Mouse (Mus musculus) stomach, postnatal 0 days (tissue): ENCODE results near the gene Cyp27a1. TPM values are rescaled to one million over a fixed set of nuclear protein-coding genes. Genes with fewer than 3 reads are reported as not detected.
A peak's percentile ranks its signal among the peaks of the same experiment; 100 is the strongest.

Source experiments
- ATAC-seq: fragments of 200-750 bp; cut with Nextera tagmentation; 2 replicates; pipeline ENCODE4 v1.8.0; 2017; ENCODE audit not compliant: low FRiP score, low TSS enrichment
- DNase-seq: peaks from one replicate; pipeline ENCODE4 v3.0.0-alpha.2; 2016; ENCODE audit warnings: low spot score
- H3K27ac ChIP-seq: fragments of 300-500 bp; sonication (generic); replicated peaks from 2 replicates; pipeline ENCODE4 v1.5.1; 2014; ENCODE audit warnings: mild to moderate bottlenecking, control low read depth
- H3K27me3 ChIP-seq: fragments of 300-500 bp; sonication (generic); 2 replicates; pipeline ENCODE4 v1.6.1; 2014; ENCODE audit warnings: low read length; ENCODE audit not compliant: control insufficient read depth, insufficient read depth
- H3K36me3 ChIP-seq: fragments of 300-500 bp; sonication (generic); 2 replicates; pipeline ENCODE4 v1.6.1; 2014; ENCODE audit warnings: low read length, mixed read lengths; ENCODE audit not compliant: control insufficient read depth, insufficient read depth
- H3K4me1 ChIP-seq: fragments of 300-500 bp; sonication (generic); replicated peaks from 2 replicates; pipeline ENCODE4 v1.6.1; 2014; ENCODE audit warnings: antibody characterized with exemption; ENCODE audit not compliant: control insufficient read depth, insufficient read depth
- H3K4me2 ChIP-seq: fragments of 300-500 bp; sonication (generic); replicated peaks from 2 replicates; pipeline ENCODE4 v1.6.1; 2014; ENCODE audit warnings: low read depth, mild to moderate bottlenecking, control low read depth, moderate library complexity
- H3K4me3 ChIP-seq: fragments of 300-500 bp; sonication (generic); 2 replicates; pipeline ENCODE4 v1.5.1; 2014; ENCODE audit warnings: low read depth, low read length, control low read depth
- H3K9ac ChIP-seq: fragments of 300-500 bp; sonication (generic); 2 replicates; pipeline ENCODE4 v1.6.1; 2014; ENCODE audit warnings: mild to moderate bottlenecking, low read length, control low read depth, mixed read lengths
- H3K9me3 ChIP-seq: fragments of 300-500 bp; sonication (generic); 2 replicates; pipeline ENCODE4 v1.6.1; 2016; ENCODE audit warnings: low read length; ENCODE audit not compliant: control insufficient read depth
- CTCF ChIP-seq: IDR thresholded peaks from 2 replicates; pipeline ENCODE4 v1.5.1; 2016; ENCODE audit warnings: antibody characterized with exemption, low read depth, mild to moderate bottlenecking, moderate library complexity
- EP300 ChIP-seq: optimal IDR thresholded peaks from 2 replicates; pipeline ENCODE3; 2016; ENCODE audit warnings: antibody characterized with exemption
- WGBS: fragments of 180-500 bp; shearing (Covaris S2); extraction: QIAGEN DNeasy Blood & Tissue Kit; methylation state at CpG from one replicate; pipeline ENCODE4 v1.1.7; 2014; 5-methylcytosine and 5-hydroxymethylcytosine counted together
- polyA plus RNA-seq: library from polyadenylated mRNA; unstranded; fragments of >200 nt; fragmentation: Nextera tagmentation; extraction: Ambion mirVana; gene quantifications from 2 replicates; pipeline ENCODE4 v1.2.1, GENCODE M21; 2015

Gene Cyp27a1
- polyA plus RNA-seq, 1 experiment from 2014 or later, result 8.8 TPM

GRCm38 (mm10) chr1:74770727-74771466 lies 57.5 kb downstream of the Cyp27a1 start:
- DNase-seq (no peak), ATAC-seq (no peak)
- Histone ChIP-seq H3K9ac (no peak overlapping the region), H3K27ac (no peak overlapping the region), H3K9me3 (no peaks in the 10 kb centered on the region), H3K27me3 (peaks cover 2% of the 10 kb centered on the region; the same call in 1 of the 2 replicates), H3K4me1 (no peaks in the 10 kb centered on the region; the same call in 1 of the 2 replicates), H3K36me3 (no peaks in the 10 kb centered on the region), H3K4me2 (peak overlapping the region; percentile 83), H3K4me3 (peak overlapping the region; percentile 44)
- TF ChIP-seq CTCF (no peak), EP300 (no peak)
- 6% methylated on average over 35 of the region's 35 CpGs for WGBS

GRCm38 (mm10) chr1:74771467-74771844 lies 58.1 kb downstream of the Cyp27a1 start:
- no peaks in the 10 kb centered on the region; the same call in 1 of the 2 replicates for H3K4me1 ChIP-seq
- peak overlapping the region; percentile 83 for H3K4me2 ChIP-seq
- TF ChIP-seq EP300 (no peak), CTCF (no peak)
- H3K27me3 ChIP-seq, result peaks cover 2% of the 10 kb centered on the region; the same call in 1 of the 2 replicates
- 0% methylated on average over 13 of the region's 26 CpGs for WGBS
- no peak for ATAC-seq
- H3K27ac ChIP-seq, result no peak overlapping the region
- H3K9ac ChIP-seq, result peak overlapping the region; percentile 52; the same call in 1 of the 2 replicates
- peak overlapping the region; percentile 44 for H3K4me3 ChIP-seq
- H3K9me3 ChIP-seq, result no peaks in the 10 kb centered on the region
- DNase-seq, result no peak
- H3K36me3 ChIP-seq, result no peaks in the 10 kb centered on the region

GRCm38 (mm10) chr1:74771845-74771930 lies 58.3 kb downstream of the Cyp27a1 start, which contains the start of gene Wnt6:
Gene Wnt6, plus strand, starts transcription at chr1:74771892.
- H3K9ac ChIP-seq, result peak within 1 kb of the TSS; percentile 52; the same call in 1 of the 2 replicates
- no peaks in the 10 kb centered on the region for H3K9me3 ChIP-seq
- DNase-seq, result no peak
- H3K27me3 ChIP-seq, result peaks cover 2% of the 10 kb centered on the region; the same call in 1 of the 2 replicates
- no peaks in the 10 kb centered on the region; the same call in 1 of the 2 replicates for H3K4me1 ChIP-seq
- TF ChIP-seq EP300 (no peak), CTCF (no peak)
- ATAC-seq, result no peak
- H3K27ac ChIP-seq, result no peak within 1 kb of the TSS
- peak within 1 kb of the TSS; percentile 44 for H3K4me3 ChIP-seq
- no peaks in the 10 kb centered on the region for H3K36me3 ChIP-seq
- WGBS, result no CpG with 5 or more reads among the region's 8 CpGs
- peak within 1 kb of the TSS; percentile 83 for H3K4me2 ChIP-seq

- no peak for ATAC-seq
- H3K27ac ChIP-seq, result no peak overlapping the region
- H3K4me2 ChIP-seq, result peak overlapping the region; percentile 83
- H3K4me1 ChIP-seq, result no peaks in the 10 kb centered on the region; the same call in 1 of the 2 replicates
- TF ChIP-seq EP300 (no peak), CTCF (no peak)
- H3K9ac ChIP-seq, result peak overlapping the region; percentile 52; the same call in 1 of the 2 replicates
- H3K27me3 ChIP-seq, result peaks cover 2% of the 10 kb centered on the region; the same call in 1 of the 2 replicates
- H3K4me3 ChIP-seq, result peak overlapping the region; percentile 44
- no peaks in the 10 kb centered on the region for H3K9me3 ChIP-seq
- WGBS, result under 1% methylated on average over 30 of the region's 51 CpGs
- DNase-seq, result no peak
- no peaks in the 10 kb centered on the region for H3K36me3 ChIP-seq
Measured at GRCm38 (mm10) chr1:74771931-74772620, 58.7 kb downstream of the Cyp27a1 start.

GRCm38 (mm10) chr1:74773136-74773535 lies 59.8 kb downstream of the Cyp27a1 start:
- WGBS, result under 1% methylated on average over 15 of the region's 15 CpGs
- Histone ChIP-seq H3K27me3 (peaks cover 2% of the 10 kb centered on the region; the same call in 1 of the 2 replicates), H3K4me2 (peak overlapping the region; percentile 83), H3K4me1 (no peaks in the 10 kb centered on the region; the same call in 1 of the 2 replicates), H3K27ac (no peak overlapping the region), H3K36me3 (no peaks in the 10 kb centered on the region), H3K9ac (no peak overlapping the region), H3K4me3 (peak overlapping the region; percentile 44), H3K9me3 (no peaks in the 10 kb centered on the region)
- peak; percentile 85 for ATAC-seq
- DNase-seq, result peak; percentile 81
- TF ChIP-seq EP300, result no peak
- TF ChIP-seq CTCF, result no peak

- H3K4me1 ChIP-seq, result no peaks in the 10 kb centered on the region; the same call in 1 of the 2 replicates
- TF ChIP-seq CTCF (no peak), EP300 (no peak)
- no peak overlapping the region for H3K4me3 ChIP-seq
- ATAC-seq, result no peak
- H3K9me3 ChIP-seq, result no peaks in the 10 kb centered on the region
- no peak overlapping the region for H3K27ac ChIP-seq
- no peak for DNase-seq
- H3K36me3 ChIP-seq, result no peaks in the 10 kb centered on the region
- no peak overlapping the region for H3K9ac ChIP-seq
- 42% methylated on average over 7 of the region's 7 CpGs for WGBS
- H3K4me2 ChIP-seq, result no peak overlapping the region
- peaks cover 2% of the 10 kb centered on the region; the same call in 1 of the 2 replicates for H3K27me3 ChIP-seq
Measured at GRCm38 (mm10) chr1:74774062-74774461, 60.7 kb downstream of the Cyp27a1 start.
